Mouse (Mus musculus) spleen, adult 2 months (tissue): ENCODE data around the gene Ntn5.

Experiments used
- CTCF ChIP-seq: fragments of 200-500 bp; IDR thresholded peaks from 2 replicates; pipeline ENCODE4 v1.5.1; 2011; ENCODE audit warnings: mild to moderate bottlenecking, inconsistent platforms; ENCODE audit not compliant: insufficient read depth, insufficient read length, insufficient replicate concordance; ENCODE audit errors: extremely low read depth
- POLR2A ChIP-seq: fragments of 200-500 bp; IDR thresholded peaks from 2 replicates; pipeline ENCODE4 v1.6.1; 2011; ENCODE audit warnings: low read depth, low read length, inconsistent platforms

GRCm38 (mm10) chr7:45708221-45708761 lies 24.5 kb downstream of the Ntn5 start:
- TF ChIP-seq POLR2A (no peak), CTCF (no peak)
